Mouse (Mus musculus) adrenal gland, adult 18-20 months (tissue): ENCODE results near the gene Il20. TPM values are rescaled to one million over a fixed set of nuclear protein-coding genes. Genes with fewer than 3 reads are reported as not detected.

Experiments
- DNase-seq, 2 experiments: peaks; one replicate each; pipeline ENCODE4 v3.0.0; 2021 to 2022; ENCODE audit warnings: low spot score in 2 of 2
- long read RNA-seq, 2 experiments: library from polyadenylated mRNA; stranded (forward); transcript quantifications; one replicate each; pipeline ENCODE4 v2.0.0; 2021
- total RNA-seq, 2 experiments: library from RNA; stranded (reverse); gene quantifications; 1 replicate in 1 of 2; 2 replicates in 1 of 2; pipeline ENCODE4 v1.2.3; 2021

Il20 gene
- total RNA-seq = not detected
- long read RNA-seq, experiment 1 = 0 reads
- long read RNA-seq, experiment 2 = 0 reads

DNA sequence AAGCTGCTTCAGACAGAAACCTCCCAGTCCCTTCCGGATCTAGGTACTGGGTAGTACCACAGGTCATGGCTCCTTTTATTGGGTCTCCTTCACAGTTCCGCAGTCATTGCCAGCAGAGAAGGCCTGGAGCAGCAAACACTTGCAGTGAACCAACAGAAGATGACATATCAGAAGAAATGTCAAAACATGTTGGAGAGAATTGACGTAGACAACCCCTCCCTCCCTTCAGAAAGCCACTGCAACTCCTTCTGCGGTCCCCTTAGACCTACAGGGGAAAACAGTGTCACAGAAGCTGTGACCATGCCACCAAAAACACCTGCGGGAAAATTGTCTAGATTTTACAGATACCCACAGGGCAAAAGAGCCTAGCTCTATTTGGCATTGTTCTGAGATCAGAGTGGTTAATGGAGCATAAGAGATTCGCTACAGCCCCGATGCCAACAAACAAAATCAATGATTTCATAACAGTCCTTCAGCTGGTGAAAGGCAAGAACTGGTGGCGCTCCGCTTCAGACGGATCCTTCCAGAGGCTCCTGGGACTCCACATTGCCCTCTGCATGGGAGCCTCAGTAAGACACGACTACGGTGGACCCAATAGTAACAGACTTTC, at the start of gene Il20:
Gene Il20, minus strand, starts transcription at position 51 of the 610 bp plus-strand sequence.
- no peak for DNase-seq

DNA sequence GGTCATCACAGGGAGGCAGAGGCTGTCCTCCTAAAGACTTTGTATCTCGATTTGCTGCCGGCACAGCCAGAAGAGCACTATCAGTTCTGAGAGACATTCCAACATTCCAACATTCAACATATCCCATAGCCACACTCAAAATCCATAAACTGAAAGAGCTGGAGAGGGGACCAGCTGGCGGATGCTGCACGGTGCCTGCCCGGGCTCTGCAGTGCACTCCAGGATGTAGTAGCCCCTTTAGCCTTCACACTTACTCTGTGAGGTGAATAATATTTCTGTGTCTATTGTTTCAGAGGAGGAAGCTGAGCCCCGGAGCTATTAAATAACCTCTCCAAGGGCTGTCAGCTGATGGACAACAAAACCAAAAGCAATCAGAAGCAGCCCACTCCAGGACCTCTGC, 35.7 kb upstream of the Il20 start:
- no peak for DNase-seq

DNA sequence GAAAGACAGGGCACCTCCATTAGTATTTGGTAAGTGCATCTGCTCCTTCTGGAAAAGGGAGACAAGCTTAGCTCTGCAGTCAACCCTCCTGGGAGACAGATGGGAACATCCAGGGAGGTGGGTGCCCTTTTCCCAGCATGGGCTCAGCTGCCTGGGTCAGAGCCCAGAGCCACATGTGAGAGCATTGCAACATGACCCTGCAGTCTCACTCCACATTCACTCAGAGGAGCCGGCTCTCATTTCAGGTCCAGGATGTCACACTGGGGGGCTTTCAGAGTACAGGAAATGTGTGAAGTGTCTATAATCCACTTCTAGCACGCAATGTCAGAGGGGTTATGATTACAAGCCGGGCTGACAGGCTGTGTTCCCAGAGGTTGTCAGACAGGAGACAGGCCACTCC, 30.6 kb upstream of the Il20 start:
- no peak for DNase-seq

GRCm38 (mm10) chr1:130940065-130940687, 28.9 kb upstream of the Il20 start, which contains the start of gene Il19:
Il19 (minus strand) TSS chr1:130940115.
- DNase-seq = no peak

DNA sequence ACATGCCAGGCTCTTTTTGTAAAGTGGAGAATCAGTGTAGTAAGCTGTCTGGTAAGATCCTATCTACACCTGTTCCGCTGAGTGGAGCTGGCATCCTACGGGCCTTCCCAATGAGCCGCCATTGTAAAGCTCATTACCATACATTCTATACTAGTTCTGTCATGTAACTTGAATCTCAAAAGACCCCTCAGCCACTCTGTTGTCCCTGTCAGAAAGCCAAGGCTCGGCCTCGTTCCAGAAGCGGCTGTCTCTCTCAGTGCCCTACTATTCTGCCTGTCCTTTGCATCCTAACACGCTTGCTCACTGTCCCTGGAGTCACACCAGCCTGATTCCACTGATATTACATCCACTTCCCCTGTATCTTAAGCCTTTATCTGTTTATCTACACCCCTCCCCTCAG, 26.9 kb upstream of the Il20 start:
- no peak for DNase-seq

DNA sequence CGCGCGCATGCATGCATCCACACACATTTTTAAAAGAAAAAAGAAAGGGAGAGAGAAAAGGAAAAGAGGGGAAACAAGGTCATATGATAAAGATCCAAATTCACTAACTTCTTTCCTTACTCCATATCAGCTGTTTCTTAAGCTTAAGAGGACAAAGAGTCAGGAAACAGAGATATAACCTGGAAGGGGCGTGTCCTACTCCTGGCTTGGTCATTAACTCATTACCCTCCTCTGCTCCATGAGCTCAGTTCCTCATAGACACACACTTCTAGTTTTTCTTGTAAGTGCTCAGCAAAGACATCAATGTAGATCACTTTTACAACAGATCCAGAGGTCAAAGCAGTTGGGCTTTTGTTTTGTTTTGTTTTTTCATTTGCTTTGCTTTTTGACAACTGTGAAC, 25.9 kb upstream of the Il20 start:
- no peak for DNase-seq

DNA sequence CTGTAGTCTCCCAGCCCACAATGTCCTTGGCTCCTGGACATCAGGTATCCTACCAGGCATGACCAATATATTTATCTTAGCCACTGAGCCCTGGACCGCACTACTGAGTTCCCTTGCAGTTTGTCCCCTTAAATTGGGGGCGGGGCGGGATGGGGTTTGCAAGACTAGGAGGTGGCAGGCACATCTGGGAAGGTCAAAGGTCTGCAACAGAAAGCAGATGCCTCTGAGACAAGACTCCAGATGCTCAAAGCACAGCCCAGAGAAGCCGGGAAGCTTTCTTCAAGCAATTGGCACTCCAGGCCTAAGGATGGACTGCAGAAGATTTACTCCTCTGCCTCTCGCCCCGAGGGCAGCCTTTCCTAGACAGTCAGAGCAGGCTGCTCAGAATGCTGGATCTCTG, 25.1 kb upstream of the Il20 start:
- DNase-seq = no peak

- DNase-seq = peak in 1 of 2 experiments; percentile 9
These were observed 15.2 kb upstream of the Il20 start for GRCm38 (mm10) chr1:130926484-130926883.

- no peak for DNase-seq
These were observed 7.2 kb upstream of the Il20 start for GRCm38 (mm10) chr1:130918323-130918980.

DNA sequence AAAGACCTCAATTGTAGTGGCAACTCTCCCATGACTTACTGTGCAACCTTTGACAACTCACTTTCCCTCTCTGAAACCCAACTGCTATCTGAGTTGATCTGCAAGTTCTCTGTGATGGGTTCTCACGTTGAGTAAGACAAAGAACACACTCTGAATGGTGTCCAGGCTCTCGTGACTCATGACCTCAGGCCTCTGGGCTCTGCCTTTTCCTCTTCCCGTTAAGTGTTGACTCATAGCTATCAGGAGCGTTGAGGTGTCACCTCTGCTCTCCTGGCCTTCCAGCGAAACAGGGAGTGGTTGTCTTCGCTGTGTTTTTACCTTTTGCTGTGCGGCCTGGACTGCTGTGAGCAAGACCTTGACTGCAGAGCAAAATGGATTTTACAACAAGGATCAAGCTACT, 8.7 kb downstream of the Il20 start:
- no peak for DNase-seq

DNA sequence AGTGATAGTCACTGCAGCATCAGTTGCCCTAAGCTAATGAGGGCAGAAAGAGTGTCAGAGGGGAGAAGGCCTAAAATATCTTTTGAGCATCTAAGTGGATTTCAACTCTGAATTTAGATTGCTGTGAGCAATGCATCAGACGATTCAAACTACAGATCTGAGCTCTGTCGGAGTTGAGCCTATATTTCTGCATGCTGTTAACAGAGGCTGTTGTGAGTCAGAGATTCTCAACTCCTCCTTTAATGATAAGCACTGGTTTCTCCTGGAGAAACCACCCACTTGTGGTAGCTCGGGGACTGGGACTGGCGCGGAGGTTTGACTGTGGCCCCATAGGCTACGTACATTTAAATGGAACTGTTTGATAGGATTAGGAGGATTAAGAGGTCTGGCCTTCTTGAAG, 16.8 kb downstream of the Il20 start:
- no peak for DNase-seq

- DNase-seq = no peak
These were observed 17.8 kb downstream of the Il20 start for GRCm38 (mm10) chr1:130893329-130894040.

GRCm38 (mm10) chr1:130892446-130892845, 18.8 kb downstream of the Il20 start:
- DNase-seq = peak in 1 of 2 experiments; percentile 50

DNA sequence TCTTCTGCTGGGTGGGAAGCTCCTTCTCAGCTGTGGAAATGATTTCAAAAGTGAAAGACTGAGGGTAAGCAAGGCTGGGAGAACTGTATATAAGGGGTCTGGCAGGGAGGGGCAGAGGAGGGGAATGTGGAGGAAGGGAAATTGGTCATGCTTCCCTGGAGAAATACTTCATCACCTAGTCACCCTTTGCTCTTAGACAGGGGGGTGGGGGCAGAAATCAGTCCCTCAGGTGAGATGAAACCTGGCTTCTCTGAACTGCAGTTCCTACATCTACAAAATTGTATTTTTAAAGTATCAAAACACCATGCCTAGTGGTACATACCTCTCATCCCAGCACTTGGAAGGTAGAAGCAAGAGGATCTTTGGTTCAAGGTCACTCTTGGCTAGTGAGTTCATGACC, 23.9 kb downstream of the Il20 start, which contains the start of gene Il24:
Gene Il24, minus strand, starts transcription at position 101 of the 400 bp plus-strand sequence.
- no peak for DNase-seq

DNA sequence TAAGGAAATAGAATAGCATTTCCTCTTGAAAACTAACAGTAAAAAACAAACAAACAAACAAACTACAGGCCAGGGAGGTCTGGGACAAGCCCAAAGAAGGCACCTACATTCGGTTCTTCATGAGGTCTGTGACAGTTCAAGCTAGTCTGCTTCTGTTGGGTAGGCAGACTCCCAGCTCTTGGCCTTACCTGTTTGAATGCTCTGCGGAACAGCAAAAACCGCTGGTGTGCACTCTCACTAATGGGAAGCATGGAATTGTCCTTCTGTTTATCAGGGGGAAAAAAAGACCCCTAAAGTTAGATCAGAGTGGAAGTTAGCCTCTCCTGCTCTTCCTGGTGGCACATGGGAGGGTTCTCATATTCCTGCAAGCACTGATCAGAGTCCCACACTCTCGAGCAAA, 28.1 kb downstream of the Il20 start:
- no peak for DNase-seq

DNA sequence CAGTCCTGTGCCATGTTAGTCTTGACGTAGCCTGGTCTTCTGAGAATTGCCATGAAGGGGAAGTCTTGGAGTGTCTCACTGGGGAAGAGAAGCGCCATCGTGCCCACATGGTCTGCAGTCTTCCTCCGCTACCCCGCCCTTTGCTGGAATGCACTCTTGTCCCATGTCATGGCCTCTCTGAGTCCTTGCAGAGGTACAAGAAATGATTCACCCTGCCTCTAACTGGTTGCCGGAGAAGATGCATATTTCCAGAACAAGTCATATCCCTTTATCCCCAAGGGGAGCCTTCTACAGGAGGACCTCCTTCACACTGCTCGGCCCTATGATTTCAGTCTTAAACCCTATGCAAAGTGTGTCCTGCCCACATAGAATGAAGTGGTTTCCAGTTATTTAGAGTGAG, 31.3 kb downstream of the Il20 start:
- DNase-seq = no peak

DNA sequence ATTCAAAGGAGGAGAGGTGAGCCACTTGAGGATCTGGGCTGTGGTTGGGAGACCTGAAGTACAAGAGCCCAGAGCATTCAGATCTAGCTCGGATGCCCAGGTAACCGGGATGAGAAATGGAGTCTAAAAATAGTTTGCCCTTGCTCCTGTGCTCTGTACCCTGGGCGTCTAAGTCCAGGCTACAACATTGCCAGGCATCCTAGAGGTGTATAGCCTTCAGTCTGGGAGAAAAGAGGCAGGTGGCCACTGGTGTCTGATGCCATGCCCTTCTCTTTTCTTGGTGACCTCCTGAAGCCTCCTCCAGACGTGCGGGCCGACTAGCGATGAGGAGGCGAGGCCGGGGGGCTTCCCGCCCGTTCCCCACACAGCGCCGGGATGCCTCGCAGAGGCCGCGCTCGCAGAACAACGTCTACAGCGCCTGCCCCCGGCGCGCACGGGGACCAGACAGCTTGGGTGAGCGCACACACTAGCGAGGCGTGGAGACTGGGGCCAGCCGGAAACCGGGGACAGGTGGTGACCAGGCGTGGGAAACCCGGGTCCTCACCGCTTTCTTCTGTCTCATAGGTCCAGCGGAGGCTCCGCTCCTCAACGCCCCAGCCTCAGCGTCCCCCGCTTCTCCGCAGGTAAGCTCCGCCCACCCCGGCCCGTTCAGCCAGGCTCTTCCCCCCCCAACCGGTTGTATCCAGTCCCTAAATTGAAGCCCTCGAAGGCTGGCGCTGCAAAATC, 33.2 kb downstream of the Il20 start:
- DNase-seq = peak in 1 of 2 experiments; percentile 32

DNA sequence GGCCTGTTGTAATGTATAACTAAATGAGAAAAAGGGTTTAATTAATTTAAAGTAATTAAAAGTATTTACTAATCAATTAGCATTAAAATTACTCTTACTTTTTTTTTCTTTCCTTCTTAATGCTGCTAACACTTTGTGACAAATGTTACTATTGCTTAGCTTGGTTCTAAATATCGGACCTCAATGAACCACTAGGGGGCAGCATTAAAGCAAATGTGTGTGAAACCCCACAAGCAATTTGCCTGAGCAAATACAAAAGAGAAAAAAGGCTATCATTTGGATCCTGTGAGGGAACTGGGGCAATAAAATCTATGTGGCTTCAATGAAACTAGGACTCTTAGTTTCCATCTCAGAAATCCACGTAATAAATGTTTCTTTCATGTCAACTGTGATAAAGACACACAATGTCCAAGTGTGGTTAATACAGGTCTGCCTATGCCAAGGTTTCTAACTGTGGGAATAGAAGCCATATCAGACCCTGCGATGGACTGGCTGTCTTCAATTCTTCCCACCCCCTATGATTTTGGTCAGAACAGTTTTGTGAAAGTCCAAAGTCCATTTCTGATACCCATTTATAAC, 34.2 kb downstream of the Il20 start:
- DNase-seq = peak in 1 of 2 experiments; percentile 37

- DNase-seq = no peak
These were observed 35.3 kb downstream of the Il20 start for GRCm38 (mm10) chr1:130875910-130876309.

GRCm38 (mm10) chr1:130875139-130875538, 36.1 kb downstream of the Il20 start:
- peak in 1 of 2 experiments; percentile 31 for DNase-seq

GRCm38 (mm10) chr1:130872912-130873311, 38.3 kb downstream of the Il20 start:
- no peak for DNase-seq
